Mouse (Mus musculus) CD4-positive, CD25-positive, alpha-beta regulatory T cell, adult 4 months (primary cell): ENCODE results near the gene Bri3bp. TPM values are rescaled to one million over a fixed set of nuclear protein-coding genes. Genes with fewer than 3 reads are reported as not detected.
"Not testable (repeated sequence)": the region's sequence is repeated elsewhere in the genome, so short reads cannot be mapped to it uniquely, and the experiment has no call there.

Experiments
- ATAC-seq: one replicate; pipeline ENCODE4 v1.8.0; 2017
- polyA plus RNA-seq, 2 experiments: library from polyadenylated mRNA; unstranded; fragments of 100-300 nt; shearing (Covaris generic); gene quantifications; one replicate each; pipeline ENCODE4 v1.2.1; 2017

Bri3bp gene
- polyA plus RNA-seq, 2 experiments from 2014 or later = 4.3 to 7.5 TPM

- ATAC-seq = no peak
These were observed 31.8 kb upstream of the Bri3bp start for GRCm38 (mm10) chr5:125409348-125410090.

DNA sequence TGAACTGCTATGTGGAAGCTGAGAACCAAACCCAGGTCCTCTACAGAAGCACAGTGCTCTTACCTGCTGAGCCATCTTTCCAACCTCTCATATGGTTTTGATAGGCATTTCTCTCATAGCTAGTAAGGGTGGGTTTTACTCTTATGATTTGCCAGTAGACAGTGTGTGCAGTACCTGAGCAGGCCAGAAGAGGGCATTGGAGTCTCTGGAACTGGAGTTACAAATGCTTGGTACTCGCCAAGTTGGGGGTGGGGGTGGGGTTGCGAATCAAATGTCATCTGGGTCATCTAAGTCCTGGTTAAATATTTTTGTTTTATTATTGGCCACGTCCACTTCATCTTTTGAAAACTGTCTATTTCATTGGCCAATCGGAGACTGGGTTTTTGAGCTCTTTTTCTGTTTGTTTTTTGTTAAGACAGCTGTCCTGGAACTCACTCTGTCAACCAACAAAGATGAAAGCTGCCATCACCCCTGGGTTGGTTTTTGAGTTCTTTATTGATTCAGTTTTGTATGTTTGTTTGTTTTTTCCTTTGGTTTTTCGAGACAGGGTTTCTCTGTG is 29.3 kb upstream of the Bri3bp start:
- ATAC-seq = no peak

GRCm38 (mm10) chr5:125412536-125412935 is 28.8 kb upstream of the Bri3bp start:
- not testable (repeated sequence) for ATAC-seq

DNA sequence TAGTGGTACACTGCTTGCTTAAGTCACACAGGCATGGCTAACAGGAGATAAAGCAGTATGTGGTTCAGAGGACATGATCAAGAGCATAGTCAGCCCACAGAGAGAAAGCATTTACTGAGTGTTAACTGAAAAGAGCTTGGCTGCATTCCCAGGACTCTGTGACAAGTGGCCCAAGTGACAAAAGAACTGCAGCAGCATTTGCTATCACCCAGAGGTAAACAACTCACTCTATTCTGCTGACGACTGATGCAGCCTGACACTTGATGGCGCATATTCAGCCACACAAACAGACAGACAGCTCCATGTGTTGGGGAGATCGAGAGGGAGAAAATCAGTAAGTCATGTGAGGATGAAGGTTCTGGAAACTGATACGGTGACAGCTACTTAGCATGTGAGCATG is 27.6 kb upstream of the Bri3bp start:
- ATAC-seq = no peak

GRCm38 (mm10) chr5:125416183-125416582 is 25.2 kb upstream of the Bri3bp start:
- ATAC-seq = no peak

DNA sequence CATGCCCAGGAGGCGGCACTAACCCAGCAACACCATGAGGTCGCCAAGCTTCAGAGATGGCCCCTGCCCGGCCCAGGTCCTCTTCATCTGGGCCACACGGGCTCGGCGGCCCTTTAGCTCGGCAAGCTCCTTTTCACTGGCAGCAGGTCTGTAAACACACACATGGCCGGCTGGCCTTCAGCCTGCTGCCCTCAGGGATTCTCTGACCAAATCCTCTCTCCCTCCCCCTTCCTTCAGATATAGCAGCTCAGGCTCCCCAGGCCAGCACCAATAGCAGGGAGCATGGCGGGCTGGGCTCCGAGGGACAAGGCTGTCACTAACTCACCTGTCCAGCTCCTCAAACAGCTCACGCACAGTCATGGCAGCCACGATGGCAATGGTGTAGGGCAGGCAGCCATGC is 22.7 kb upstream of the Bri3bp start:
- ATAC-seq = no peak

- ATAC-seq = no peak
These were observed 22.2 kb upstream of the Bri3bp start for GRCm38 (mm10) chr5:125419124-125419523.

GRCm38 (mm10) chr5:125425698-125426276 is 15.6 kb upstream of the Bri3bp start:
- ATAC-seq = no peak

DNA sequence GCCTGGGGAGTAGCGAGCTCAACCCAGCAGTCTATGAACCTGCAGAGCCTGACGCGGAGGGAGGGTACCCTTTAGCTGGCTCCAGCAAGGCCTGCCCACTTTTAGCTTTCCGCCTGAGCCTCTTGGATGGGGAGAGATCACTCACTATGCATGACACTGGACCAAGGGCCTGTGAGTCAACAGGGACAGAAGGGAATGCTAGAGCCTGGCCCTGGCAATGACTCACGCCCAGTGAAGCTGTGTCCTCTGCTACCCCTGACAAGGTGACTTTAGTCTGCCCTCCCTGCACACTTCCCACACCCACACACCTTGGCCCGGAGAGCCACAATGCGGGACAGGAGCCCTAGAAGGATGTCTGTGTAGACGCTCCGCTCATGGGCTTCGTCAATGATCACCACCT is 15.0 kb upstream of the Bri3bp start:
- ATAC-seq = no peak

GRCm38 (mm10) chr5:125432324-125432723 is 9.0 kb upstream of the Bri3bp start:
- ATAC-seq = not testable (repeated sequence)

DNA sequence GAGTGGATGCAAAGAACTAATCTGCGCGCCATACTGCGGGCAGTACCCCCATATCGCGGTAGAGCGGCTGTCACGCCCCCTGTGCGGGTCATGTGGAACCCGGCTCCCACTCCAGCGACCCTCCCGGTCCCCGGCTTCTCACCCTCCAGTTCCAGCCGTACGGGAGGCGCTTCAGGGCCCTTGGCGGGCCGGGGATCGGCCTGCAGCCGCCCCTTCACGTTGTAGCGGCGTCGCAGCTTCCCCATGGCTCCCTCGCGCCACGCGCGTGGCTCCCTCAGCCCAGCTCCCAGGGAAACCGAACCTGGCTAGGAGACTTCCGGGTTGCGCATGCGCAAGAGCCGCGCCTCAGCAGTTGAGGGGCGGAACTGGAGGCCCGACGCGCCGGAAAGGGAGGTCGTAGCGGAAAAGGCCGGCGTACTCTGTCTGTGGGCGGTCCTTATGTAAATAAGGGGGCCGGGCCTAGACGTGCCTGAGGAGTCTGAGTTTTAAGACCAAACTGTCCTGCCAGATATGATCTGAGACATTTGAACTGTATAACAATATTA is 7.5 kb upstream of the Bri3bp start, which contains the start of gene Dhx37:
TSS of gene Dhx37 (minus strand) at position 329 of the 545 bp plus-strand sequence.
- peak; percentile 99 for ATAC-seq

DNA sequence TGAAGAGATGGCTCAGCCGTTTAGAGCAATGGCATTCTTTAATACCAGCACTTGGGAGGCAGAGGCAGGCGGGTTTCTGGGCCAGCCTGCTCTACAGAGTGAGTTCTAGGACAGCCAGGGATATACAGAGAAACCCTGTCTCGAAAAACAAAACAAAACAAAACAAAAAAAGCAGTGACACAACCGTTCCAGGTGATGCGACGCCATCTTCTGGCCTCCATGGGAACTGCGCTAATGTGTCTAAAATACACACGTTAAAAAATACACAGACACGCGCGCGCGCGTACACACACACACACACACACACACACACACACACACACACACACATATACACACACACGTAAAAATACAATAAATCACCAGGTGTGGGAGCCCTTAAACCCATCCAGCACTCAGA is 7.0 kb upstream of the Bri3bp start:
- ATAC-seq = not testable (repeated sequence)

DNA sequence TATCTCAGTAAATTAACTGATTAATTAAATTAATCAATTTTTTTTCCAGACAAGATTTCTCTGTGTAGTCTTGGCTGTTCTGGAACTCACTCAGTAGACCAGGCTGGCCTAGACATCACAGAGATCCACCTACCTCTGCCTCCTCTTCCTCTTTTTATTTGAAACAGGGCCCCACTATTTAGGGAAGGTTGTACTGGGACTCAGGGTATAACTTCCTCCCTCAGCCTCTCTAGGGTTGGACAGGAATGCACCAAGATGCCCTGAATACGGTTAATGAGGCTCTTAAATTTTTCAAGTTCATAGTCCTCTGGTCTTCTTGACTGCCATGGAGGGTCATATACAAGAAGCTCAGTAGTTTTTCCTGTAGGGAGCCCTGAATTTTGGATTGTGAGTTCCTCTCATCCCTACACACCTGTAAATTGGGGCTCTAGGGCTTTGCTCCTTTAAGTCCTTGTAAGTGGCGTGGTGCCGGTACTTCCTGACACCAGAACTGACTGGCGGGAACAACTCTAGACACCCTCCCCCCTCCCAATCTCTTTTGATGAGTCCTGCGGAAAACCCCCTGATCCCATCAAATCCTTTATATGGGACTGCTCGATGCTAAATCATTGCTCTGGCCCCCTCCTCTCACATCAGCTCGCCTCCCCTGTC is 660 bp upstream of the Bri3bp start:
- peak; percentile 28 for ATAC-seq

GRCm38 (mm10) chr5:125442136-125442995 is 998 bp downstream of the Bri3bp start:
- no peak for ATAC-seq

DNA sequence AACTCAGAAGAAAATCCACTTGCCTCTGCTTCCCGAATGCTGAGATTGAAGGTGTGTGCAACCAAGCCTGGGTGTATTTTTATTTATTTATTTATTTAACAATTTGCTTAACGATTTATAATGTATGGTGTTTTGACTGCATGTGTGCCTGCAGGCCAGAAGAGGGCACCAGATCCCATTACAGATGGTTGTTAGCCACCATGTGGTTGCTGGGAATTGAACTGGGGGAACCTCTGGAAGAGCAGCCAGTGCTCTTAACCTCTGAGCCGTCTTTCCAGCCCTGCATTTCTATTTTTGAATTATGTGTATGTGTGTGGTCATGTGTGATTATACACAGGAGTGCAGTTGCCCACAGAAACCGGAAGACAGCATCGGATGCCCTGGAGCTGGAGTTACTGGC is 2.0 kb downstream of the Bri3bp start:
- ATAC-seq = no peak

DNA sequence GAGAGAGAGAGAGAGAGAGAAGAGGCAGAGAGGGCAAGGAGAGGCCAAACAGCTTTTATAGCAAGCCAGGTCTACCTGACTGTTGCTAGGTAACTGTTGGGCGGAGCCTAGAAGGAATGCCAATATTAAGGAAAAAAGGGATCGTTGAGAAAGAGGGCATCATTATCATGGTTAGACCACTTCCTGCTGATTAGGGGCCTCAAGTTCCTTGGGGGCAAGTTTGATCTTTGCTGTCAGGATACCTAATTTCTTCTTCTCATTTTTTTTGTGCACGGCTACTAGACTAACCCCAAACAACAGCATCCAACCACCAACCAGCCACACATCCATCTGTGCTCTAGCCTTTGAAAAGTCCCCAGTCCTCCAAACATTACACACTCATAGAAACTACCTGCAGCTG is 2.5 kb downstream of the Bri3bp start:
- no peak for ATAC-seq

DNA sequence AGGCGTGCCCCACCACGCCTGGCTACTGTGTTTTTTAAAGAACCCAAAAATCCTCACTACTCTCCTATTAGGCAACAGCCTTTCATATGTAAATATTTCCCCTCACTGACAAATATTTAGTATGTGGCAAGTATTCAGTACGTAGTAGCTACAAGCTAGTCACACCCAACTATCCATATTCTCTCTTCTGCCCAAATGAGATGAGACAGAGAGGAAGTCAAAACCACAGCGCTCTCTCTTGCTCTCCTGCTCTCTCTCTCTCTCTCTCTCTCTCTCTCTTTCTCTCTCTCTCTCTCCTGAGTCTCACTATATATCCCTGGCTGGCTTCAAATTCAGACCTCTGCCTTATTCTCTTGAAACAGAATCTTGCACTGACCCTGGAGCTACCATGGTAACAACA is 3.2 kb downstream of the Bri3bp start:
- peak; percentile 72 for ATAC-seq

DNA sequence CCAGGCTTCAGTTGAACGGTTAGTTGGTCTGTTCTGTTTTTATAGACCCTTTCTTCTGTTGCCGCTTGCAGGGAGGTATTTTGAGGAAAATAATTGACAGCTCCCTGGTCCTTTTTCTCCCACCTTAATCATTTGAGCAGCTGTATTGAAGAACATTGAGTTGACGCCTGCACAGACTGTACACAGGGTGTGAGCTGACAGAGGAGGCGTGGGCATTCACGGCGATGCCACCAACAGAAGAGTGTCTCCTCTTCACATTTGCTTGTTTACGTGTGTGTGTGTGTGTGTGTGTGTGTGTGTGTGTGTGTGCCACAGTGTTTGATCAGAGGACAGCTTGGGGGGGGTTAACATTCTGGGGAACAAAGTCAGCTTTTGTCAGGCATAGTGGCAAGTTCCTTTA is 5.0 kb downstream of the Bri3bp start:
- ATAC-seq = no peak

DNA sequence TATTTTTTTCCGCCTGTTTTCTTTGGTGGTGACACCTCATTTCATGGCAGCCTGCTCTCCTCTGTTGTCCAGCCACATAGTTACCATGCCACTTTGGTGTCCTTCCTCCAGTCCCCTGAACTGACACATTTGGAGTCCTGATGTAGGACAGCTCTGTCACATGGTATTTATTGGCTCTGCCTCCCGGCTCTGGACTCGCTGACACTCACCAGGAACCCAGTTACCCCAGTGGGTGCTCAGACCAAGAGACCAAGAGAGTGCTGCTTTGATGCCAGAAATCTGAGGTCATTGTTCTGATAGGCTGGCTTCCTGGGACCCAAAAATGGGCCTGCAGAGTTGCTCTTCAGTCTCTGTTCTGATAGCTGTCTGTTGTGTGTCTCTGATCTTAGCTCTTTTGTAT is 6.7 kb downstream of the Bri3bp start:
- no peak for ATAC-seq

- no peak for ATAC-seq
These were observed 7.3 kb downstream of the Bri3bp start for GRCm38 (mm10) chr5:125448631-125449030.

DNA sequence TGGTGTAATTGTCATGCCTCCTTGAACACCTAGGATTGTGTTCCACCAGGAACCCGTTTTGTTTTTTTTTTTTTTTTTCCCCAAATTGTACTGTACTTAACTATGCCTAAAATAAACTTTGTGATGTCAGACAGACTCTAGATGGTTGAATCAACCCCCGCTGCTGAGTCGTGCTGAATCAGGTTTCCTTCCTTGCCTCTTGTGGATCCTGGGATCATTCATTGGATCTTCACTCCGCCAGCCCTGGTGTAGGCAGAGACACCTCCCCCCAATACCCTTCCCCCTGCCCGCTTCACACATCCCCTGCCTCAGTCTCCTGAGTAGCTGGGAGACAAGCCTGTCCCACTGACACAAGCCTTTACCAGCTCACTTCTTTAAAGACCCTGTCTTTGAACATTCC is 7.9 kb downstream of the Bri3bp start:
- no peak for ATAC-seq

DNA sequence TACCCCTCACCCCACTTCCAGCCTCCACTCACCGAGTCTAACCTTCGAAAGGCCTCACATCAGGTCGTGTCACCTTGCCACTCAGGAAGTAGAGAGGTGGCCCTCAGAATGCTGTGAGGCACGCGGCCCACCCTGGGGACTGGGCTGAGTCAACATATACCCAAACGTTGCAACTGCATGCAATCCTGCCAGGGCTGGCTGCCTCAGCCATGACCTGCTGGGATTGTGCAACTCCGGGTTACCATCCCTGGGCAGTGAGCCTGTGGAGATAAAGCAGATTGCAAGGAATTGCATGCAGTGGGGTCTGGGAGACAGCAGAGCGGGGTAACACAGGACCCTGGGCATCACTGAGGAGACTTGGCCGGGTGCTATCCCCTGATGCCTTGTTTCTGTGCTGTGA is 11.2 kb downstream of the Bri3bp start:
- ATAC-seq = no peak
